In genomic region chr1:43092056-43093015, GRCm38 (mm10) we compare ENCODE assay signal across 8 mouse cellular contexts. TPM values are rescaled to one million over a fixed set of nuclear protein-coding genes. Genes with fewer than 3 reads are reported as not detected.
A peak's percentile ranks its signal among the peaks of the same experiment; 100 is the strongest.
DNase-seq lines count a peak whose midpoint lies in the region; ATAC-seq and TF ChIP-seq lines count a peak whose summit lies in the region.

No protein-coding gene starts in this region.

- no peak for TF ChIP-seq CTCF in cortical plate, adult 2 months (IDR thresholded peaks at IDR 0.05; ENCODE audit: extremely low read depth, insufficient read depth, low read length)
- TF ChIP-seq CTCF in hindbrain, postnatal 0 days (IDR thresholded peaks at IDR 0.05; ENCODE audit: low read depth), result no peak
- no peak for TF ChIP-seq CTCF in left cerebral cortex, adult 2 months (IDR thresholded peaks at IDR 0.05)

- under 1% methylated on average over 83 of the region's 102 CpGs for WGBS in hindbrain, postnatal 0 days
- WGBS in macrophage (ENCODE audit: missing documents), result under 1% methylated on average over 83 of the region's 102 CpGs

- H3K9me3 ChIP-seq in hindbrain, postnatal 0 days (ENCODE audit: low read length), result no peaks in the 10 kb centered on the region

- no peaks in the 10 kb centered on the region for H3K36me3 ChIP-seq in hindbrain, postnatal 0 days (ENCODE audit: insufficient read depth, low read length)
- peaks cover 4% of the 10 kb centered on the region; the same call in 1 of the 2 replicates for H3K36me3 ChIP-seq in macrophage (ENCODE audit: inconsistent target)

- H3K4me2 ChIP-seq in hindbrain, postnatal 0 days (ENCODE audit: low read depth, low read length), result peak overlapping the region; percentile 61

- intact Hi-C loops in left cerebral cortex, adult 2 months (cut with DNase I), result no loop called here

- no peaks in the 10 kb centered on the region for H3K27me3 ChIP-seq in hindbrain, postnatal 0 days (ENCODE audit: insufficient read depth, low read length)

- peak; percentile 68 for DNase-seq in adipocyte (ENCODE audit: low spot score)
- peak; percentile 48 to 56 for DNase-seq in gastrocnemius, adult 8-10 months (ENCODE audit: low spot score in 2 of 2)
- DNase-seq in hindbrain, postnatal 0 days (ENCODE audit: low spot score), result peak; percentile 79
- peak; percentile 73 for DNase-seq in left cerebral cortex, adult 2 months (ENCODE audit: extremely low spot score in 1 of 2, low spot score in 2 of 2)
- peak; percentile 72 for DNase-seq in right cerebral cortex, adult 18-20 months
- DNase-seq in urinary bladder, postnatal 14 days (ENCODE audit: low spot score), result peak; percentile 59

- peak overlapping the region; percentile 80 for H3K9ac ChIP-seq in hindbrain, postnatal 0 days (replicated peaks; ENCODE audit: low read length)

- peak overlapping the region; percentile 88 for H3K27ac ChIP-seq in cortical plate, adult 2 months (ENCODE audit: insufficient read depth, low read length)
- peak overlapping the region; percentile 90 for H3K27ac ChIP-seq in hindbrain, postnatal 0 days
- H3K27ac ChIP-seq in left cerebral cortex, adult 2 months, result peak overlapping the region; percentile 96
- H3K27ac ChIP-seq in macrophage, result peak overlapping the region; percentile 75

- H3K4me3 ChIP-seq in cortical plate, adult 2 months (ENCODE audit: insufficient read depth, low read length), result peak overlapping the region; percentile 64
- H3K4me3 ChIP-seq in hindbrain, postnatal 0 days (ENCODE audit: low read length), result peak overlapping the region; percentile 65
- peak overlapping the region; percentile 94 for H3K4me3 ChIP-seq in left cerebral cortex, adult 2 months
- peak overlapping the region; percentile 83 for H3K4me3 ChIP-seq in macrophage (ENCODE audit: inconsistent target)

- peak; percentile 87 for ATAC-seq in hindbrain, postnatal 0 days

- peaks cover 47% of the 10 kb centered on the region for H3K79me2 ChIP-seq in macrophage (ENCODE audit: inconsistent target)

- TF ChIP-seq POLR2A in cortical plate, adult 2 months (IDR thresholded peaks at IDR 0.05; ENCODE audit: extremely low read depth, insufficient read depth, low read length), result peak; percentile 12; the same call in 1 of the 2 replicates

- H3K4me1 ChIP-seq in cortical plate, adult 2 months (ENCODE audit: control insufficient read depth, insufficient read depth, low read length), result peaks cover 5% of the 10 kb centered on the region; the same call in 1 of the 2 replicates
- H3K4me1 ChIP-seq in hindbrain, postnatal 0 days (ENCODE audit: insufficient read depth, low read length), result peaks cover 8% of the 10 kb centered on the region; the same call in 1 of the 2 replicates

RNA-seq across cellular contexts. Expression of gene Tgfbrap1, which starts 6.1 kb away (rescaled TPM):
- polyA plus RNA-seq in cortical plate, adult 2 months (2012; rRNA removed), result 37.2 and 37.4 TPM in 2 replicates
- total RNA-seq in gastrocnemius, adult 8-10 months (2022), result 10 to 100 TPM; 11.3 to 15.0 (median 13.3) TPM
- total RNA-seq in hindbrain, postnatal 0 days (2014; rRNA removed), result 42.1 and 50.9 TPM in 2 replicates
- polyA plus RNA-seq in hindbrain, postnatal 0 days (2015; fragmentation: Nextera tagmentation; extraction: Ambion mirVana), result 13.3 and 13.6 TPM in 2 replicates
- total RNA-seq in left cerebral cortex, adult 2 months (2021), result 10 to 100 TPM; 39.3 to 43.4 TPM
- total RNA-seq in macrophage (2018; cell fraction: chromatin; rRNA removed), result 100 to 1,000 TPM in 2 of 26 experiments, 10 to 100 TPM in 24; 20.0 to 111 (median 62.4) TPM
- total RNA-seq in macrophage (2018; cell fraction: cytosol; rRNA removed), result 10 to 100 TPM; 20.1 to 48.6 (median 35.8) TPM
- 100 to 1,000 TPM in 2 of 26 experiments, 10 to 100 TPM in 24; 21.0 to 127 (median 51.5) TPM for total RNA-seq in macrophage (2018; cell fraction: nucleus; rRNA removed)
- 33.2 to 39.5 TPM (median 35.6 TPM) in 3 replicates for polyA plus RNA-seq in macrophage (2018)

RNA-seq across cellular contexts. Expression of gene AI597479, which starts 6.2 kb away (rescaled TPM):
- 21.8 and 23.2 TPM in 2 replicates for polyA plus RNA-seq in cortical plate, adult 2 months (2012; rRNA removed)
- total RNA-seq in gastrocnemius, adult 8-10 months (2022), result 10 to 100 TPM; 16.9 to 19.4 (median 18.6) TPM
- total RNA-seq in hindbrain, postnatal 0 days (2014; rRNA removed), result 20.7 and 22.8 TPM in 2 replicates
- polyA plus RNA-seq in hindbrain, postnatal 0 days (2015; fragmentation: Nextera tagmentation; extraction: Ambion mirVana), result 28.8 and 29.5 TPM in 2 replicates
- total RNA-seq in left cerebral cortex, adult 2 months (2021), result 10 to 100 TPM; 22.7 to 26.0 TPM
- total RNA-seq in macrophage (2018; cell fraction: chromatin; rRNA removed), result 10 to 100 TPM in 10 of 26 experiments, 1 to 10 TPM in 16; 2.7 to 17.9 (median 7.6) TPM
- 10 to 100 TPM in 5 of 26 experiments, 1 to 10 TPM in 21; 4.6 to 11.2 (median 7.8) TPM for total RNA-seq in macrophage (2018; cell fraction: cytosol; rRNA removed)
- total RNA-seq in macrophage (2018; cell fraction: nucleus; rRNA removed), result 10 to 100 TPM in 10 of 26 experiments, 1 to 10 TPM in 16; 3.7 to 22.7 (median 8.8) TPM
- 5.9 to 9.9 TPM (median 9.8 TPM) in 3 replicates for polyA plus RNA-seq in macrophage (2018)

Comparison
In these comparisons a context has a peak if more than half of its experiments do, and no peak if none do; other contexts are left out.
1. Peak in every context shown above with its lines: DNase-seq, ATAC-seq, H3K4me3 ChIP-seq and H3K27ac ChIP-seq.